Mouse (Mus musculus) liver, embryonic 11.5 days (tissue): ENCODE measurements around the gene Gm7995. TPM values are rescaled to one million over a fixed set of nuclear protein-coding genes. Genes with fewer than 3 reads are reported as not detected.
"Not testable (repeated sequence)": the region's sequence is repeated elsewhere in the genome, so short reads cannot be mapped to it uniquely, and the experiment has no call there.

Experiments used
- ATAC-seq: fragments of 200-750 bp; cut with Nextera tagmentation; replicated peaks from 2 replicates; pipeline ENCODE4 v1.8.0; 2017; ENCODE audit warnings: moderate number of reproducible peaks, mild to moderate bottlenecking, moderate TSS enrichment, moderate library complexity; ENCODE audit not compliant: low FRiP score
- DNase-seq: peaks from one replicate; pipeline ENCODE4 v3.0.0-alpha.2; 2017; ENCODE audit warnings: low spot score
- H3K27ac ChIP-seq: fragments of 300-500 bp; sonication (generic); 2 replicates; pipeline ENCODE4 v1.5.1; 2014; ENCODE audit warnings: mild to moderate bottlenecking, low read depth, low read length, control low read depth
- H3K27me3 ChIP-seq: fragments of 300-500 bp; sonication (generic); replicated peaks from 2 replicates; pipeline ENCODE4 v1.6.1; 2014; ENCODE audit warnings: low read length, mixed read lengths; ENCODE audit not compliant: control insufficient read depth, insufficient read depth
- H3K36me3 ChIP-seq: fragments of 300-500 bp; sonication (generic); 2 replicates; pipeline ENCODE4 v1.6.1; 2014; ENCODE audit warnings: mild to moderate bottlenecking, low read length, moderate library complexity, mixed read lengths; ENCODE audit not compliant: control insufficient read depth, insufficient read depth
- H3K4me1 ChIP-seq: fragments of 300-500 bp; sonication (generic); replicated peaks from 2 replicates; pipeline ENCODE4 v1.6.1; 2014; ENCODE audit warnings: low read length, mixed read lengths; ENCODE audit not compliant: control insufficient read depth, insufficient read depth
- H3K4me2 ChIP-seq: fragments of 300-500 bp; sonication (generic); 2 replicates; pipeline ENCODE4 v1.6.1; 2014; ENCODE audit warnings: mild to moderate bottlenecking, control low read depth, moderate library complexity
- H3K4me3 ChIP-seq: fragments of 300-500 bp; sonication (generic); 2 replicates; pipeline ENCODE4 v1.5.1; 2014; ENCODE audit warnings: low read depth, low read length, control low read depth
- H3K9ac ChIP-seq: fragments of 300-500 bp; sonication (generic); 2 replicates; pipeline ENCODE4 v1.6.1; 2014; ENCODE audit warnings: low read depth, low read length, control low read depth
- H3K9me3 ChIP-seq: fragments of 300-500 bp; sonication (generic); 2 replicates; pipeline ENCODE4 v1.6.1; 2016; ENCODE audit warnings: low read length, inconsistent platforms, mixed read lengths; ENCODE audit not compliant: control insufficient read depth
- WGBS: fragments of 180-500 bp; shearing (Covaris S2); extraction: QIAGEN DNeasy Blood & Tissue Kit; methylation state at CpG from one replicate; pipeline ENCODE4 v1.1.7; 2014; 5-methylcytosine and 5-hydroxymethylcytosine counted together
- microRNA-seq: library from miRNA; unstranded; fragments of <30 nt; microRNA quantifications from one replicate; pipeline ENCODE4, GENCODE M21; 2017; ENCODE audit warnings: borderline number of aligned reads
- polyA plus RNA-seq: library from polyadenylated mRNA; unstranded; fragments of >200 nt; fragmentation: Nextera tagmentation; extraction: Ambion mirVana; gene quantifications from 2 replicates; pipeline ENCODE4 v1.2.1, GENCODE M21; 2014

Gene Gm7995
- not detected in 2 replicates for polyA plus RNA-seq

- H3K4me3 ChIP-seq, H3K27me3 ChIP-seq, H3K36me3 ChIP-seq, H3K27ac ChIP-seq, H3K4me2 ChIP-seq, H3K9ac ChIP-seq, DNase-seq, ATAC-seq, H3K4me1 ChIP-seq, H3K9me3 ChIP-seq: not testable (repeated sequence)
- no CpG with 5 or more reads among the region's 1 CpGs for WGBS
Observed at GRCm38 (mm10) chr14:42309910-42310309, at the start of gene Gm7995. Gene Gm7995, plus strand, starts transcription at chr14:42310210.

- H3K9ac ChIP-seq, H3K36me3 ChIP-seq, DNase-seq, H3K27ac ChIP-seq, ATAC-seq, H3K27me3 ChIP-seq, H3K4me2 ChIP-seq, H3K4me3 ChIP-seq, H3K9me3 ChIP-seq, H3K4me1 ChIP-seq: not testable (repeated sequence)
- WGBS, result no CpG with 5 or more reads among the region's 3 CpGs
Observed at GRCm38 (mm10) chr14:42297258-42297657, 12.8 kb upstream of the Gm7995 start, which contains the start of gene Gm9611. Gene Gm9611, minus strand, starts transcription at chr14:42297358.

Small RNA genes lying within 50 kb of the gene (microRNA-seq; reads per million reads assigned to microRNA genes)
- not detected for gene Gm25208
- gene Gm25892, result not detected

Other genes starting within 250 kb of the Gm7995 start
- not detected in 2 replicates for gene Gm7951, start 192.8 kb upstream of the Gm7995 start, polyA plus RNA-seq
- not detected in 2 replicates for gene Gm17027, start 147.6 kb upstream of the Gm7995 start, polyA plus RNA-seq
- not detected in 2 replicates for gene Gm3573, start 119.4 kb upstream of the Gm7995 start, polyA plus RNA-seq
- not detected in 2 replicates for gene Gm17026, start 50.2 kb upstream of the Gm7995 start, polyA plus RNA-seq
- not detected in 2 replicates for gene Gm9611, start 12.9 kb upstream of the Gm7995 start, polyA plus RNA-seq
- not detected in 2 replicates for gene Gm8005, start 129.5 kb downstream of the Gm7995 start, polyA plus RNA-seq
- gene Gm8011, start 153.7 kb downstream of the Gm7995 start, polyA plus RNA-seq, result not detected in 2 replicates
- not detected in 2 replicates for gene Gm8020, start 192.1 kb downstream of the Gm7995 start, polyA plus RNA-seq
- gene Gm8024, start 214.1 kb downstream of the Gm7995 start, polyA plus RNA-seq, result not detected in 2 replicates